Mouse (Mus musculus): ENCODE measurements around the gene Adk. TPM values are rescaled to one million over a fixed set of nuclear protein-coding genes. Genes with fewer than 3 reads are reported as not detected.

Gene Adk
- polyA plus RNA-seq, 1 experiment from 2014 or later, result 112 TPM

DNA sequence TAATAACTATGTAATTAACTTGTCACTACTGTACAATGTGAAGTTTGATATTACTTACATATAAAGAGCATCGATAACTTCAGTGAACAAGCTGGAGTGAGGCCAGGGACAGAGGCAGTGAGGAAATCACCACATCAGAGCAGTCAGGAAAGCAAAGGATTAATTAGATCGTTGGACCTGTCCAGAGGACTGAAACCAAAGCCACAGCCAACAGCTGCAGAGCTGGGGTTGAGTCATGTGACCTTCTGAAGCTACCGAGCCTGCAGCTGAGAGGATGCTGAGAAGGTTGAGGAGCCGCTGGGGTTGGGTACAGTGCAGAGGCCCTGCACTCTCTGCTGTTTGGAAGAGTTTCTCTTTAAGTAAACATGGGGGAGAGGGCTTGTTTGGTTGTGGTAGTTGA, 387.4 kb downstream of the Adk start:
- Histone ChIP-seq H3K4me3 (ENCODE audit: low read depth, low read length) (no peak overlapping the region), H3K36me3 (ENCODE audit: control insufficient read depth, insufficient read depth, low read length) (no peaks in the 10 kb centered on the region), H3K4me2 (no peak overlapping the region), H3K27me3 (ENCODE audit: control insufficient read depth, insufficient read depth, low read length) (no peaks in the 10 kb centered on the region), H3K27ac (ENCODE audit: low read depth, low read length) (no peak overlapping the region), H3K9me3 (ENCODE audit: control insufficient read depth, low read length) (no peaks in the 10 kb centered on the region), H3K9ac (ENCODE audit: low read length) (no peak overlapping the region), H3K4me1 (ENCODE audit: control insufficient read depth, insufficient read depth, low read length) (no peaks in the 10 kb centered on the region)
- ATAC-seq (ENCODE audit: low FRiP score), result no peak
- DNase-seq (ENCODE audit: low spot score, missing footprints), result no peak
- WGBS, result 48% methylated on average over 4 of the region's 4 CpGs

DNA sequence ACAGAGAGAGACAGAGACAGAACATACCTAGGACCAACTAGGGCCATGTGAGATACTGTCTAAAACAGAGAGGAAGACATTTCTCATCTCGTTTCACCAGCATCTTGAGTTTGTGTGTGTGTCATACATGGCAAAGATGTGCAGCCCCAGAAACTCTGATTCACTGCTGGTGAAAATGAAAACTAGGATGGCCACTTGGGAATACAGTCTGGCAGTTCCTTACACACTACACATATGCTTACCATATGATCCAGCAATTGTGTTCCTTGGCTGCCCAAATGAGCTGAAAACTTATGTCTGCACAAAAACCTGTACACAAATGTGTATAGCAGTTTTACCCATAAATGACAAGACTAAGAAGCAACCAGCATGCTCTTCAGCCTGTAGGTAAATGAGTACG, 388.2 kb downstream of the Adk start:
- Histone ChIP-seq H3K36me3 (ENCODE audit: control insufficient read depth, insufficient read depth, low read length) (no peaks in the 10 kb centered on the region), H3K9ac (ENCODE audit: low read length) (no peak overlapping the region), H3K27ac (ENCODE audit: low read depth, low read length) (no peak overlapping the region), H3K4me2 (no peak overlapping the region), H3K27me3 (ENCODE audit: control insufficient read depth, insufficient read depth, low read length) (no peaks in the 10 kb centered on the region), H3K9me3 (ENCODE audit: control insufficient read depth, low read length) (no peaks in the 10 kb centered on the region), H3K4me1 (ENCODE audit: control insufficient read depth, insufficient read depth, low read length) (no peaks in the 10 kb centered on the region), H3K4me3 (ENCODE audit: low read depth, low read length) (no peak overlapping the region)
- 87% methylated on average over 2 of the region's 2 CpGs for WGBS
- ATAC-seq (ENCODE audit: low FRiP score), result no peak
- DNase-seq (ENCODE audit: low spot score, missing footprints), result no peak

DNA sequence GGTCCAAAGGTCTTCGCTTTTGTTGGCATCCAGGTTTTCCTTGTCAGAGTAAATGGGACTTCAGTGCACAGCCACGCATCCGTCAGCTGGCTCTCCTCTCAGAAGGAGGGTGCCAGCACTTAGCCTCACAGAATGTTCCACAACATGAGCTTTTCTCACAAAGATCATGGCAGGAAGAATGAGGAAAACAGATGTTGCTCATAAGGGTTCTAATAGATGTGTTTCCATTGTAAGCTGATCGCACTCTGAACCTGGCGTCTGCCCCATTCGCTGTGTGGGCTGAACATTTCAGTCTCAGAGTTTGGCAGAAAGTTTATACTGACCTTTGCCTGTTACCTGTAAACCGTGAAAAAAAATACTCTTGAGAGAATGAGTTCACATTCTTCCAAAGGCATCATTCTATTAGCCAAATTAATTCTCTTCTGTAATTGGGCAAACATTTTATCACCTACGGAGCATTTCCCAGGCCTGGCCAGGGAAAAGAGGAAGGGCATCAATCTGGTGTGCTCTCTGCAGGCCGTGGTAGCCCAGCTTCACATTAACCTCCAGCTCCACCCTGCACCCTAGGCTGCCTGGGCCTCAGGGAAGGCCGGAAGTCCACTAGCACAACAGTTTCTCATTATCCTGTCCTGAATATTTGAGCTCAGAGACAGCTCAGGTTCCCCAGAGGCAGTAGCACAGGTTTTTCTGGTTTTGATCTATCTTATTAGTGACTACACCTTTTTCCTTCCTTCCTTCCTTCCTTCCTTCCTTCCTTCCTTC, 389.6 kb downstream of the Adk start:
- Histone ChIP-seq H3K27me3 (ENCODE audit: control insufficient read depth, insufficient read depth, low read length) (no peaks in the 10 kb centered on the region), H3K9ac (ENCODE audit: low read length) (no peak overlapping the region), H3K9me3 (ENCODE audit: control insufficient read depth, low read length) (no peaks in the 10 kb centered on the region), H3K36me3 (ENCODE audit: control insufficient read depth, insufficient read depth, low read length) (no peaks in the 10 kb centered on the region), H3K4me3 (ENCODE audit: low read depth, low read length) (no peak overlapping the region), H3K4me1 (ENCODE audit: control insufficient read depth, insufficient read depth, low read length) (no peaks in the 10 kb centered on the region), H3K4me2 (no peak overlapping the region), H3K27ac (ENCODE audit: low read depth, low read length) (no peak overlapping the region)
- ATAC-seq (ENCODE audit: low FRiP score), result no peak
- no peak for DNase-seq (ENCODE audit: low spot score, missing footprints)
- 80% methylated on average over 10 of the region's 10 CpGs for WGBS

DNA sequence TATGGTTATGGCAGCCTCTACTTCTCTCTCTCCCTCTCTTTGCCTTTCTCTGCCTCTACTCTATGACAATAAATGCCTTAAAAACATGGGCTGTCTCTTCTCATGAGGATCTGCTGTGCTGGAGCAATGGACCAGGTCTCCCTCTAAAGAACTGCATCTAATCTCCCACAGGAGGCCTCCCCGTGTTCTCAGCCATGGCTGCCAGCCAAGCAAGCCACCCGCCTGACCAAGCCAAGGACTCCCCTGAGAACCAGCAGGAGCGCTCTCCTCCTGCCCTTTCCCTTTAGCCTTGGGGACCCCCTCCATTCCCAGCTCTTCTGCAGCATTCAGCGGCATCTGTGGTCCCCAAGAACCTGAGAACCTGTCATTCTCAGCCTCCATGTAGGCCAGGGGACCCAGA, 400.2 kb downstream of the Adk start:
- ATAC-seq (ENCODE audit: low FRiP score), result no peak
- H3K4me2 ChIP-seq, result no peak overlapping the region
- H3K4me1 ChIP-seq (ENCODE audit: control insufficient read depth, insufficient read depth, low read length), result no peaks in the 10 kb centered on the region
- no peaks in the 10 kb centered on the region for H3K27me3 ChIP-seq (ENCODE audit: control insufficient read depth, insufficient read depth, low read length)
- no peak overlapping the region for H3K4me3 ChIP-seq (ENCODE audit: low read depth, low read length)
- 69% methylated on average over 4 of the region's 4 CpGs for WGBS
- H3K27ac ChIP-seq (ENCODE audit: low read depth, low read length), result no peak overlapping the region
- no peaks in the 10 kb centered on the region for H3K9me3 ChIP-seq (ENCODE audit: control insufficient read depth, low read length)
- H3K9ac ChIP-seq (ENCODE audit: low read length), result no peak overlapping the region
- DNase-seq (ENCODE audit: low spot score, missing footprints), result peak; percentile 19
- H3K36me3 ChIP-seq (ENCODE audit: control insufficient read depth, insufficient read depth, low read length), result no peaks in the 10 kb centered on the region

DNA sequence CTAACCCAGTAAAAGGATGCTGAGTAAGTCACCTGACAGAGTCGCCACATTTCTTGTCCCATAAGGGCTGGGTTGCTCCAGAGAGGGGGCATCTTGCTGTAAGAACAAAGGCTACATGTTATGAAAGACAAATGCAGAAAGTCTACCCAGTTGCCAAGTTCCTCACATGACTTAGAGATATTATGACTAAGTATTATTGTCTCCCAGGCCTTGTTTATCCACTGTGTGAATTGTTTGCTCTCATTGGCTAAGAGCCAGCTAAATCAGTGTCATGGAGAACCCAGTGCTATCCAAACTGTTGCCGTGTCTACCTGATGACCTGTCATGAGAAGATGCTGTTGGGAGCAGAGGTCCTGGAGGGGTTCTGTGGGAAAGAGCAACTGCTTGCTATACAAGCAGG, 401.5 kb downstream of the Adk start:
- Histone ChIP-seq H3K36me3 (ENCODE audit: control insufficient read depth, insufficient read depth, low read length) (no peaks in the 10 kb centered on the region), H3K4me3 (ENCODE audit: low read depth, low read length) (no peak overlapping the region), H3K4me2 (no peak overlapping the region), H3K27me3 (ENCODE audit: control insufficient read depth, insufficient read depth, low read length) (no peaks in the 10 kb centered on the region), H3K9ac (ENCODE audit: low read length) (no peak overlapping the region), H3K4me1 (ENCODE audit: control insufficient read depth, insufficient read depth, low read length) (no peaks in the 10 kb centered on the region), H3K27ac (ENCODE audit: low read depth, low read length) (no peak overlapping the region), H3K9me3 (ENCODE audit: control insufficient read depth, low read length) (no peaks in the 10 kb centered on the region)
- ATAC-seq (ENCODE audit: low FRiP score), result no peak
- 90% methylated on average over 2 of the region's 2 CpGs for WGBS
- no peak for DNase-seq (ENCODE audit: low spot score, missing footprints)

DNA sequence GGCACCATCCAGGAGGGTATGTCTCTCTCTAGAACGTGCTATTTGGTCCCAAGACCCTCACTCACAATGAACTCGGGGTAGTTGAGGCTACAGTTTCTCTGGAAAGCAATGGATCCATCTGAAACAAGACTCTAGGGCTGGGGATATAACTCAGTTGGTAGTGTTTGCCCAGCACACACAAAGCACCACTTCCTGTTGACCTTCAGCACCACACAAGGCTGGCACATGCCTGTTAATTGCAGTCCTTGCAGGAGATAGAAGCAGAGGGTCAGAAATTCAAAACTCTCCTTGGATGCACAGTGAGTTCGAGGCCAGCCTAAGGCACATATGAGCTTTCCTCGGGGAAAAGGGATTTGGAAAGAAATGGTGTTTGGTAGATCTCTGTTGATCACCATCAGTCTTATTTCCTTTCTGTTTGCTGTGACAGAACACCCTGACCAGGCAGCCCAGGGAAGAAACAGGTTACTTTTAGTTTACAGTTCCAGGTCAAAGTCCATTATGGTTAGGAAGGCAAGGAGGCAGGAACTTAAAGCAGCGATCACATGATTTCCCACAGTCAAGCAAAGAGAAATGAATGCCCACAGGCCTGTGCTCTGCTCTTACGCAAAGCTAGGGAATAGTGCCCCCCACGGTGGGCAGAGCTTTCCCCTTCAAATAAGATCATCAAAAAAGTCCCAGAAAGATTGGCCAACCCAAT, 403.4 kb downstream of the Adk start:
- Histone ChIP-seq H3K4me3 (ENCODE audit: low read depth, low read length) (no peak overlapping the region), H3K9ac (ENCODE audit: low read length) (no peak overlapping the region), H3K4me1 (ENCODE audit: control insufficient read depth, insufficient read depth, low read length) (no peaks in the 10 kb centered on the region), H3K27me3 (ENCODE audit: control insufficient read depth, insufficient read depth, low read length) (no peaks in the 10 kb centered on the region), H3K9me3 (ENCODE audit: control insufficient read depth, low read length) (no peaks in the 10 kb centered on the region), H3K27ac (ENCODE audit: low read depth, low read length) (no peak overlapping the region), H3K36me3 (ENCODE audit: control insufficient read depth, insufficient read depth, low read length) (no peaks in the 10 kb centered on the region), H3K4me2 (no peak overlapping the region)
- no peak for ATAC-seq (ENCODE audit: low FRiP score)
- WGBS, result 94% methylated on average over 7 of the region's 7 CpGs
- DNase-seq (ENCODE audit: low spot score, missing footprints), result peak; percentile 23

DNA sequence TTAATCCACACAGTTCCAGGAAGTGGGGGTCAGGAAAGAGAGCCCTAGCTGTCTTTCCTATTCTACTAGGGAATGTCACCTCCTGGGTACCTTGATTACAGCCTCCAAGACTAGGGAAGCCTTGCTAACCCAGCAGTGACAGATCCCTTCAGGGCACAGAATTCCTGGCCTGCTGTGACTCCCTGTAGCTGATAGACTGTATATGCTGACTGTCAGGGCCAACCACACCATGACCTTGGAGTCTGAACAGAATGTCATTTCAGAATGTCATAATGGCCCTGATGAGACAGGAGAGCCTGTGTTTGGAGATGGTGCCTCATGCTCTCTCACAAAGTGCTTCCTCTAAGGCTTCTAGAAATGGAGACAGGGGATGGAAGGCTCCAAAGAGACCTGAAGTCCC, 404.2 kb downstream of the Adk start:
- ATAC-seq (ENCODE audit: low FRiP score) (no peak), DNase-seq (ENCODE audit: low spot score, missing footprints) (peak; percentile 60)
- Histone ChIP-seq H3K36me3 (ENCODE audit: control insufficient read depth, insufficient read depth, low read length) (no peaks in the 10 kb centered on the region), H3K4me2 (no peak overlapping the region), H3K9me3 (ENCODE audit: control insufficient read depth, low read length) (no peaks in the 10 kb centered on the region), H3K4me1 (ENCODE audit: control insufficient read depth, insufficient read depth, low read length) (no peaks in the 10 kb centered on the region), H3K9ac (ENCODE audit: low read length) (no peak overlapping the region), H3K4me3 (ENCODE audit: low read depth, low read length) (no peak overlapping the region), H3K27me3 (ENCODE audit: control insufficient read depth, insufficient read depth, low read length) (no peaks in the 10 kb centered on the region), H3K27ac (ENCODE audit: low read depth, low read length) (no peak overlapping the region)

DNA sequence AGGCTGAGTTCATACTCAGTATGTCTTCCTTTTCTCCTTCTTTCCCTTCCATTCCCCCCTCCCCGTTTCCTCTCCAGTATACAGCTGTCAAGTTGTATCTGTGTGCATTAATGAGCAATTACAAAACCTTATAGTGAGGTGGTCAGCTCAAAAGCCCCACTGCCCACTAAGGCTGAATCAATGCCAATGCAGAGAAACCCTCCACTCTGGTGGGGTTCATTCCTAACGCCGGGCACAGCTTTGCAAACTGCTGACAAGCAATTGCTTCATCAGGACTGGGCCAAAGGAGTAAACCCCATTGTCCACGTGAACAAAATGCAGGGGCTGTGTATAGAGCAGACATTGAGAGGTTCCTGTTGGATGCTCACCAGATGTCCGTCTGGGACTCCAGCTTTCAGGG, 405.5 kb downstream of the Adk start:
- Histone ChIP-seq H3K9ac (ENCODE audit: low read length) (no peak overlapping the region), H3K27ac (ENCODE audit: low read depth, low read length) (no peak overlapping the region), H3K9me3 (ENCODE audit: control insufficient read depth, low read length) (no peaks in the 10 kb centered on the region), H3K4me2 (no peak overlapping the region), H3K36me3 (ENCODE audit: control insufficient read depth, insufficient read depth, low read length) (no peaks in the 10 kb centered on the region), H3K4me3 (ENCODE audit: low read depth, low read length) (no peak overlapping the region), H3K4me1 (ENCODE audit: control insufficient read depth, insufficient read depth, low read length) (no peaks in the 10 kb centered on the region), H3K27me3 (ENCODE audit: control insufficient read depth, insufficient read depth, low read length) (no peaks in the 10 kb centered on the region)
- no peak for ATAC-seq (ENCODE audit: low FRiP score)
- WGBS, result 77% methylated on average over 5 of the region's 5 CpGs
- DNase-seq (ENCODE audit: low spot score, missing footprints), result peak; percentile 73

DNA sequence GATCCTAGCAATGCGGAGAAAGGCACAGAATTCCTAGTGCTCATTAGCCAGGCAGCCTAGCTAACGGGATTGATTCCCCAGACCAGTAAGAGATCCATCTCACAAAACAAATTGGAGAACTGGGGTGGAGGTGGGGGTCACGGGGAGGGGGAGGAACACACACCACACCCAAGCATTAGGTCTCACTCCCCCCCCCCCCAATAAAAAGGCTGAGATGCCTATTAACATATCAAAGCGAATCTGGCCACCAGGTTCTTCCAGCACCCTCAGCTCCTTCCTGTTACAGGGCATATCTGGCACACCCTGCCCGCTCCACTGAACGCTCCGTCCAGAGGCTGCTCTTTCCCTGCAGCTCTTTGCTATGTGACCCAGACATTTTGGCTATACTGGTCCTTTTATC, 406.3 kb downstream of the Adk start:
- H3K4me2 ChIP-seq, result no peak overlapping the region
- peak; percentile 64 for DNase-seq (ENCODE audit: low spot score, missing footprints)
- H3K9me3 ChIP-seq (ENCODE audit: control insufficient read depth, low read length), result no peaks in the 10 kb centered on the region
- H3K4me3 ChIP-seq (ENCODE audit: low read depth, low read length), result no peak overlapping the region
- no peak for ATAC-seq (ENCODE audit: low FRiP score)
- H3K4me1 ChIP-seq (ENCODE audit: control insufficient read depth, insufficient read depth, low read length), result no peaks in the 10 kb centered on the region
- no peaks in the 10 kb centered on the region for H3K36me3 ChIP-seq (ENCODE audit: control insufficient read depth, insufficient read depth, low read length)
- H3K27ac ChIP-seq (ENCODE audit: low read depth, low read length), result no peak overlapping the region
- H3K9ac ChIP-seq (ENCODE audit: low read length), result no peak overlapping the region
- 80% methylated on average over 7 of the region's 7 CpGs for WGBS
- no peaks in the 10 kb centered on the region for H3K27me3 ChIP-seq (ENCODE audit: control insufficient read depth, insufficient read depth, low read length)

Data from midbrain, embryonic 11.5 days (tissue).